Mouse (Mus musculus) layer of hippocampus, adult 9-10 months (tissue): ENCODE measurements at regions not wholly inside any gene's neighbourhood (a gene's known extent, or its start where the extent isn't known, plus 50 kb on each side); places are given as distances from the start of the nearest gene placed in this dataset.

Experiments
- DNase-seq: peaks from one replicate; pipeline ENCODE4 v3.0.0; 2022; ENCODE audit warnings: low spot score

- no peak for DNase-seq
Observed at GRCm38 (mm10) chr2:149467801-149468200, 62.9 kb downstream of the Cst10 start.

GRCm38 (mm10) chr2:149472411-149472810 lies 67.6 kb downstream of the Cst10 start:
- DNase-seq = no peak

- DNase-seq = no peak
Observed at GRCm38 (mm10) chr2:149493280-149493988, 88.6 kb downstream of the Cst10 start.

GRCm38 (mm10) chr2:149512870-149513269 lies 108.0 kb downstream of the Cst10 start:
- no peak for DNase-seq

- no peak for DNase-seq
Observed at GRCm38 (mm10) chr2:149524424-149524823, 119.6 kb downstream of the Cst10 start.

- no peak for DNase-seq
Observed at GRCm38 (mm10) chr2:149542837-149543236, 138.0 kb downstream of the Cst10 start.

- no peak for DNase-seq
Observed at GRCm38 (mm10) chr2:149545708-149546107, 140.9 kb downstream of the Cst10 start.

- no peak for DNase-seq
Observed at GRCm38 (mm10) chr2:149546639-149547200, 141.9 kb downstream of the Cst10 start.

GRCm38 (mm10) chr2:149555209-149555608 lies 150.4 kb downstream of the Cst10 start:
- no peak for DNase-seq

- DNase-seq = no peak
Observed at GRCm38 (mm10) chr2:149573773-149574172, 168.9 kb downstream of the Cst10 start.

- DNase-seq = no peak
Observed at GRCm38 (mm10) chr2:149602581-149602980, 197.7 kb downstream of the Cst10 start.

- DNase-seq = no peak
Observed at GRCm38 (mm10) chr2:149613381-149613780, 208.5 kb downstream of the Cst10 start.

- no peak for DNase-seq
Observed at GRCm38 (mm10) chr2:149614078-149614939, 209.5 kb downstream of the Cst10 start.

GRCm38 (mm10) chr2:149625626-149626025 lies 203.4 kb upstream of the Syndig1 start:
- no peak for DNase-seq

- no peak for DNase-seq
Observed at GRCm38 (mm10) chr2:149641207-149641606, 187.8 kb upstream of the Syndig1 start.

- no peak for DNase-seq
Observed at GRCm38 (mm10) chr2:149651829-149652228, 177.2 kb upstream of the Syndig1 start.

- DNase-seq = no peak
Observed at GRCm38 (mm10) chr2:149661086-149661485, 167.9 kb upstream of the Syndig1 start.

GRCm38 (mm10) chr2:149664377-149664776 lies 164.6 kb upstream of the Syndig1 start:
- no peak for DNase-seq

GRCm38 (mm10) chr2:149666412-149666811 lies 162.6 kb upstream of the Syndig1 start:
- no peak for DNase-seq

- no peak for DNase-seq
Observed at GRCm38 (mm10) chr2:149671870-149672269, 157.1 kb upstream of the Syndig1 start.

- DNase-seq = no peak
Observed at GRCm38 (mm10) chr2:149679822-149680459, 149.1 kb upstream of the Syndig1 start.

GRCm38 (mm10) chr2:149722342-149722741 lies 106.7 kb upstream of the Syndig1 start:
- no peak for DNase-seq
